Mouse (Mus musculus) myocyte (in vitro differentiated cells): ENCODE data around the gene Hoxd11. TPM values are rescaled to one million over a fixed set of nuclear protein-coding genes. Genes with fewer than 3 reads are reported as not detected.

ENCODE experiments used
- H3K27me3 ChIP-seq: one replicate; pipeline ENCODE4 v1.6.1; 2011; ENCODE audit not compliant: control insufficient read depth, insufficient read depth, insufficient read length
- H3K36me3 ChIP-seq: one replicate; pipeline ENCODE4 v1.6.1; 2011; ENCODE audit not compliant: control insufficient read depth, insufficient read depth
- H3K4me2 ChIP-seq: one replicate; pipeline ENCODE4 v1.6.1; 2011; ENCODE audit warnings: low read depth, control low read depth
- H3K4me3 ChIP-seq: one replicate; pipeline ENCODE4 v1.5.1; 2011; ENCODE audit warnings: mild to moderate bottlenecking, control low read depth, moderate library complexity
- H3K79me2 ChIP-seq: one replicate; pipeline ENCODE4 v1.6.1; 2011; ENCODE audit not compliant: control insufficient read depth, insufficient read depth
- H3ac ChIP-seq: one replicate; pipeline ENCODE4 v1.6.1; 2011; ENCODE audit not compliant: control insufficient read depth, insufficient read length
- CEBPB ChIP-seq: IDR thresholded peaks from 2 replicates; pipeline ENCODE4 v1.6.1; 2011; ENCODE audit warnings: mild to moderate bottlenecking, moderate library complexity; ENCODE audit not compliant: poor library complexity, insufficient read depth, severe bottlenecking
- E2F4 ChIP-seq: IDR thresholded peaks from one replicate; pipeline ENCODE4 v1.6.1; 2011; ENCODE audit warnings: mild to moderate bottlenecking, control low read depth, moderate library complexity; ENCODE audit not compliant: insufficient read depth
- MAX ChIP-seq: IDR thresholded peaks from one replicate; pipeline ENCODE4 v1.6.1; 2011; ENCODE audit warnings: low read depth, mild to moderate bottlenecking, control low read depth
- MYOD1 ChIP-seq, 3 experiments: IDR thresholded peaks; one replicate each; pipeline ENCODE4 v1.6.1; 2011; ENCODE audit warnings: control low read depth in 2 of 3, low read depth in 2 of 3, mild to moderate bottlenecking in 2 of 3, moderate library complexity in 1 of 3; ENCODE audit not compliant: insufficient read length in 2 of 3, control insufficient read depth in 1 of 3
- MYOG ChIP-seq, 3 experiments: IDR thresholded peaks; one replicate each; pipeline ENCODE4 v1.6.1; 2011; ENCODE audit warnings: control low read depth in 2 of 3, low read depth in 2 of 3, mild to moderate bottlenecking in 2 of 3; ENCODE audit not compliant: insufficient read length in 2 of 3, control insufficient read depth in 1 of 3, insufficient read depth in 1 of 3
- POLR2A ChIP-seq: IDR thresholded peaks from one replicate; pipeline ENCODE4 v1.6.1; 2011; ENCODE audit warnings: low read depth, mild to moderate bottlenecking, control low read depth, moderate library complexity; ENCODE audit not compliant: insufficient read length
- POLR2AphosphoS2 ChIP-seq: IDR thresholded peaks from one replicate; pipeline ENCODE4 v1.6.1; 2011; ENCODE audit warnings: low read depth, control low read depth; ENCODE audit not compliant: insufficient read length
- REST ChIP-seq: IDR thresholded peaks from one replicate; pipeline ENCODE4 v1.6.1; 2011; ENCODE audit warnings: mild to moderate bottlenecking, control low read depth, moderate library complexity; ENCODE audit not compliant: insufficient read depth, insufficient read length
- SRF ChIP-seq: IDR thresholded peaks from one replicate; pipeline ENCODE4 v1.6.1; 2011; ENCODE audit warnings: low read depth; ENCODE audit not compliant: control insufficient read depth, insufficient read length
- TCF12 ChIP-seq: IDR thresholded peaks from one replicate; pipeline ENCODE4 v1.6.1; 2011; ENCODE audit warnings: mild to moderate bottlenecking, control low read depth; ENCODE audit not compliant: poor library complexity, insufficient read depth, severe bottlenecking
- TCF3 ChIP-seq: IDR thresholded peaks from one replicate; pipeline ENCODE4 v1.6.1; 2011; ENCODE audit warnings: low read depth, control low read depth; ENCODE audit not compliant: insufficient read length
- USF1 ChIP-seq: IDR thresholded peaks from one replicate; pipeline ENCODE4 v1.6.1; 2011; ENCODE audit warnings: low read depth, mild to moderate bottlenecking, control low read depth, moderate library complexity
- polyA plus RNA-seq: library from polyadenylated mRNA; unstranded; fragments of >200 nt; fragmentation: generic; extraction: Trizol; gene quantifications from one replicate; pipeline ENCODE4 v1.2.1, GENCODE M21; 2012; ENCODE audit warnings: missing spikeins

Hoxd11 gene
- polyA plus RNA-seq, 1 experiment: not detected

- no peak overlapping the region for H3ac ChIP-seq
- no peak overlapping the region for H3K4me2 ChIP-seq
- TF ChIP-seq TCF3: no peak
- no peak for TF ChIP-seq REST
- no peak for TF ChIP-seq POLR2AphosphoS2
- no peak for TF ChIP-seq MYOD1 (IDR thresholded peaks at IDR 0.05; ENCODE audit: control insufficient read depth in 1 of 3, insufficient read length in 2 of 3, low read depth in 2 of 3)
- no peaks in the 10 kb centered on the region for H3K36me3 ChIP-seq
- H3K79me2 ChIP-seq: no peaks in the 10 kb centered on the region
- no peak overlapping the region for H3K4me3 ChIP-seq
- peaks cover 43% of the 10 kb centered on the region for H3K27me3 ChIP-seq
Measured at GRCm38 (mm10) chr2:74720384-74720783, 41.0 kb downstream of the Hoxd11 start.

DNA sequence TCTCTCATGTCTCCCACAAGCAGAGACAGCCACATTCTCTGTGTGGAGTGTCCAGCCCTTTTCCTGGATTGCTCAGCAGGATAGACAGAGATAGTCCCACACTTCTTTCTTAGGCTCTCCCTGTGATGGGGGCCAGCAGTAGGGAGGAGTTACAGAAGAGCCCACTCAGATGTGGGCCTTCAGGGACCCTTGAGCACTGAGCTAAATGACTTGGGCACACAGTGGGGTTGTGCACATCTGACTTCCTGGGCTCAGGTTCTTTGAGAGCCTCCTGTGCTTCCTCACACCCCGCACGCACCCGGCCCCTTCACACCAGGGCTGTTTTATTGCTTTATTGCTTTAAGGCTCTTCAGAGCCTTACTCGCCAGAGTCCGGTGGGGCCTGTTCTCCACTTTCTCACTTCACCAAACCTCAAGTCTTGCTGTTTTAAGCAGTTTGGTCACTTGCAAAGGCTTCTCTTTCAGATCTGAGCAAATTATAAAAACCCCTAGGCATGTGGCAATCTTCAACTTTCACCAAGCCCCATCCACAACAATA lies 41.7 kb downstream of the Hoxd11 start:
- H3ac ChIP-seq: no peak overlapping the region
- no peak overlapping the region for H3K4me2 ChIP-seq
- no peaks in the 10 kb centered on the region for H3K36me3 ChIP-seq
- H3K27me3 ChIP-seq: peaks cover 45% of the 10 kb centered on the region
- H3K79me2 ChIP-seq: no peaks in the 10 kb centered on the region
- no peak for TF ChIP-seq REST
- TF ChIP-seq E2F4: no peak
- no peak for TF ChIP-seq MYOD1 (IDR thresholded peaks at IDR 0.05; ENCODE audit: control insufficient read depth in 1 of 3, insufficient read length in 2 of 3, low read depth in 2 of 3)
- no peak for TF ChIP-seq POLR2A
- no peak for TF ChIP-seq MAX
- no peak for TF ChIP-seq TCF12
- no peak for TF ChIP-seq MYOG (IDR thresholded peaks at IDR 0.05; ENCODE audit: control insufficient read depth in 1 of 3, insufficient read depth in 1 of 3, insufficient read length in 2 of 3, low read depth in 2 of 3)
- no peak for TF ChIP-seq TCF3
- TF ChIP-seq USF1: no peak
- no peak for TF ChIP-seq CEBPB
- H3K4me3 ChIP-seq: no peak overlapping the region

- no peak overlapping the region for H3ac ChIP-seq
- no peak overlapping the region for H3K4me3 ChIP-seq
- no peaks in the 10 kb centered on the region for H3K79me2 ChIP-seq
- H3K4me2 ChIP-seq: no peak overlapping the region
- no peak for TF ChIP-seq POLR2A
- TF ChIP-seq MYOG (IDR thresholded peaks at IDR 0.05; ENCODE audit: control insufficient read depth in 1 of 3, insufficient read depth in 1 of 3, insufficient read length in 2 of 3, low read depth in 2 of 3): no peak
- peaks cover 49% of the 10 kb centered on the region for H3K27me3 ChIP-seq
- no peaks in the 10 kb centered on the region for H3K36me3 ChIP-seq
Measured at GRCm38 (mm10) chr2:74721882-74722281, 42.5 kb downstream of the Hoxd11 start.

DNA sequence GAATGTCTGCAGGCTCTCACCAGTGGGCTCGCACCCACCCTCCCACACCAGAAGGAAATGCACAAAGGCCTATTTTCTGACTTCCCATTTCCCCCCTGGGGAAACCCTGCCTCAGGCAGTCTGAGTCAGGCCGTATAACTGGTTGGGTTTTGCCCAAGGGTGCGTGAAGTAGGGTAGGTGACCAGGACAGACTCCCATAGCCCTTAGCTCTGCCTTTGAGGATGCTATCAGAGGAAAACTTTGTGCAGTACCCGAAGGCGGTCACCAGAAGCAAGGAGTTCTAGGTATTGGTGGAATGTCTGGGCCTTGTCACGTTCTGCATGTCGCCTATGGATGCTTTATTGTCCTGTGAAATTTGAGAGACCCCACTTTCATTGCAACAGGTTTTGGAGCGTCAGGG lies 43.6 kb downstream of the Hoxd11 start:
- Histone ChIP-seq H3K27me3 (peaks cover 59% of the 10 kb centered on the region), H3K4me2 (no peak overlapping the region), H3K36me3 (no peaks in the 10 kb centered on the region), H3K4me3 (no peak overlapping the region), H3ac (no peak overlapping the region), H3K79me2 (no peaks in the 10 kb centered on the region)
- no peak for TF ChIP-seq TCF12
- no peak for TF ChIP-seq CEBPB
- TF ChIP-seq POLR2AphosphoS2: no peak
- TF ChIP-seq MYOG (IDR thresholded peaks at IDR 0.05; ENCODE audit: control insufficient read depth in 1 of 3, insufficient read depth in 1 of 3, insufficient read length in 2 of 3, low read depth in 2 of 3): no peak
- TF ChIP-seq REST: no peak
- TF ChIP-seq E2F4: no peak
- TF ChIP-seq MAX: no peak
- no peak for TF ChIP-seq SRF
- TF ChIP-seq TCF3: no peak
- no peak for TF ChIP-seq USF1
- TF ChIP-seq MYOD1 (IDR thresholded peaks at IDR 0.05; ENCODE audit: control insufficient read depth in 1 of 3, insufficient read length in 2 of 3, low read depth in 2 of 3): no peak
- TF ChIP-seq POLR2A: no peak

- H3ac ChIP-seq: no peak overlapping the region
- H3K27me3 ChIP-seq: peaks cover 70% of the 10 kb centered on the region
Measured at GRCm38 (mm10) chr2:74724244-74725015, 45.1 kb downstream of the Hoxd11 start.

More at GRCm38 (mm10) chr2:74724244-74725015, 45.1 kb downstream of the Hoxd11 start:
- Histone ChIP-seq H3K4me3 (no peak overlapping the region), H3K36me3 (no peaks in the 10 kb centered on the region), H3K79me2 (no peaks in the 10 kb centered on the region), H3K4me2 (no peak overlapping the region)
- TF ChIP-seq E2F4: no peak
- no peak for TF ChIP-seq POLR2A
- no peak for TF ChIP-seq REST
- TF ChIP-seq TCF12: no peak
- no peak for TF ChIP-seq POLR2AphosphoS2
